Mouse (Mus musculus) C2C12 (cell line): ENCODE results near the gene Dph1.

ENCODE experiments used
- CEBPB ChIP-seq: IDR thresholded peaks from one replicate; pipeline ENCODE4 v1.6.1; 2011; ENCODE audit warnings: low read depth, mild to moderate bottlenecking, control low read depth, moderate library complexity
- CTCF ChIP-seq: IDR thresholded peaks from one replicate; pipeline ENCODE4 v1.5.1; 2011; ENCODE audit not compliant: control insufficient read depth, insufficient read depth, insufficient read length
- MAX ChIP-seq: IDR thresholded peaks from one replicate; pipeline ENCODE4 v1.6.1; 2011; ENCODE audit warnings: mild to moderate bottlenecking, control low read depth
- MYOG ChIP-seq: IDR thresholded peaks from one replicate; pipeline ENCODE4 v1.6.1; 2011; ENCODE audit not compliant: control insufficient read depth, insufficient read length; ENCODE audit errors: extremely low read depth
- USF1 ChIP-seq: IDR thresholded peaks from one replicate; pipeline ENCODE4 v1.6.1; 2011; ENCODE audit warnings: low read depth, mild to moderate bottlenecking, control low read depth, moderate library complexity

DNA sequence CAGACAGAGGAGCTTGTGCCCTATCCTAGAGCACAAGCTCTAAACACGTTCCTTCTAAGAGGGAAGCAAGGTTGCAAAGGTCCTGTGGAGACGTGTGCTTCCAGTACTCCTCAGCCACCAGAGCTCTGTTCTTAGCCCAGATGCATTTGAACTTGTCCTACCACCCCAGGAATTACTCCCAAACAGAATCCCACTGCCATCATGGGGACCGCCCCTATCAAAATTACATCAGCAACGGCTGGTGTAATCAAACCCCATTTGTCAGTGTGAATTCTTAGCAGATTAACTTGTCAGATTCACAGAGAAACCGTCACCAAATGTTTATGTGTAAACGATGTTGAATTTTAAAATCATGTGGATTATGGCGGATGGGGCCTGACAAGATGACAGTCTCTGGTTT lies 30.1 kb downstream of the Dph1 start:
- no peak for TF ChIP-seq MAX
- no peak for TF ChIP-seq USF1
- TF ChIP-seq CTCF, result no peak
- TF ChIP-seq CEBPB, result no peak
- TF ChIP-seq MYOG, result no peak
